Mouse (Mus musculus) cortical plate, adult 2 months (tissue): ENCODE results near the gene Il17rc.
A peak's percentile ranks its signal among the peaks of the same experiment; 100 is the strongest.

Experiments
- CTCF ChIP-seq: fragments of 200-500 bp; IDR thresholded peaks from 2 replicates; pipeline ENCODE4 v1.5.1; 2011; ENCODE audit warnings: mild to moderate bottlenecking, control low read depth, low read length; ENCODE audit not compliant: insufficient read depth; ENCODE audit errors: extremely low read depth
- POLR2A ChIP-seq: fragments of 200-500 bp; IDR thresholded peaks from 2 replicates; pipeline ENCODE4 v1.6.1; 2011; ENCODE audit warnings: mild to moderate bottlenecking, low read length, control low read depth; ENCODE audit not compliant: insufficient read depth; ENCODE audit errors: extremely low read depth

DNA sequence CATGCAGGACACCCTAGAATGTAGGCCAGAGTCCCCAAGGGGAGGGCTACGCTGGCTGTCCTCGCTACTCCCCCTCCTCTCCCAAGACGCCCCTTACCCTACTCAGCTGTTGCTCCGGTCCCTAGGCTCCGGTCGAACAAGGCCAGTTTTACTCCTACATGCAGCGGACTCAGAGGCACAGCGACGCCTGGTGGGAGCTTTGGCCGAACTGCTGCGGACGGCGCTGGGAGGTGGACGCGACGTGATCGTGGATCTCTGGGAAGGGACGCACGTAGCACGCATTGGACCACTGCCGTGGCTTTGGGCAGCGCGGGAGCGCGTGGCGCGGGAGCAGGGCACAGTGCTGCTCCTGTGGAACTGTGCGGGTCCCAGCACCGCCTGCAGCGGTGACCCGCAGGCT, 1.8 kb upstream of the Il17rc start:
- TF ChIP-seq POLR2A: peak; percentile 55; the same call in 1 of the 2 replicates
- TF ChIP-seq CTCF: peak; percentile 68
